Mouse (Mus musculus) frontal cortex, postnatal 25 days (tissue): ENCODE measurements at regions not wholly inside any gene's neighbourhood (a gene's known extent, or its start where the extent isn't known, plus 50 kb on each side); places are given as distances from the start of the nearest gene placed in this dataset.

ENCODE experiments used
- DNase-seq, 2 experiments: peaks; one replicate each; pipeline ENCODE4 v3.0.0; 2022; ENCODE audit warnings: low spot score in 2 of 2

GRCm38 (mm10) chr3:143947079-143947937 is 257.7 kb downstream of the Lmo4 start:
- no peak for DNase-seq

DNA sequence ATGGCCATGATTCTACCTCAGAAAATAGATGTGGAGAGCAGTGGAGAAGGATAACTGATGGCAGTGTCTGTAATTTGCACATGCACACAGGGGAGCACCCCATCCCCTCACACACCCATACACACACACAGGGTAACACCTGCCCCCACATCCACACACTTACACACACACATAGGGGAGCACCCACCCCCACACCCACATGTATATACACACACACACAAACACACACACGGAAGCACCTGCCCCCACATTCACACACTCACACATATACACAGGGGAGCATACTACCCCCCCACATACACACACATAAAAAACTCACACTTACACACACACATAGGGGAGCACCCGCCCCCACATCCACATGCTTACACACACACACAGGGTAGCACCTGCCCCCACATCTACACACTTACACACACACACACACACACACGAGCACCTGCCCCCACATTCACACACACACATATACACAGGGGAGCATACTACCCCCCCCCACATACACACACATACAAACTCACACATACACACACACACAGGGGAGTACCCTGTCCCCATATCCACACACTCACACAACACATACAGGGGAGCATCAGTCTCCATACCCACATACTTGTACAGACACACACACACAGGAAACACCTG is 265.8 kb downstream of the Lmo4 start:
- DNase-seq, result no peak

DNA sequence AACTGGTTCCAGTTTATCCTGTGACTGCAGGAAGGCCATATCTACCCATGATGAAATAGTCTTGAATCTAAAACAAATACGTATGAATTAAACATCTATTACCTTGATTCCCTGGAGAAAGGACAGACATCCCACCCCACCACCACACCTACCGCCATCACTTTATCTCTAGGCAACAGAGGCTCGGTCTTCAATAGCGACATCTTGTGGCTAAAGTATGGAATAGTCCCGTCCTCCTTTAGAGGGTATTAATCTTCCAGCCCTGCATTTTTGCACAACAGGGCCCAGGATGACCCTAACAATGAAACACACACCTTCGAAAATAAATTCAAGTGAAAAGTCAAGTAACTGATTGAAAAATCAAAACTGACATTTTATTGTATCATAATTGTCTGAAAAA is 279.7 kb downstream of the Lmo4 start:
- no peak for DNase-seq

DNA sequence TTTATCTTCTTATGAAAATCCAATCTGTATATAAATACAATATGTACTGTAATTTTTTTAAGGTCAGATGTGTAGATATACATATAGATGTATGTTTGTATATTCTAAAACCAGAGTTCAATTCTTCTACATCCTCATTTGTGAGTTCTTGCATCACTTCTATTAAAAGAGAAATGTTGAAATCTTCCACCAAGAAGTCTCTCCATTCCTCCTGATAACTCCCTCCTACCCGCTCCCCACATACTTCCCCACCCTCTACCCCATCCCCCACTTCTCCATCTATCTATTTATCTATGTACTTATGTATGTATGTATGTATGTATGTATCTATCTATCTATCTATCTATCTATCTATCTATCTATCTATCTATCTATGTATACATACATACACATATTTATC is 285.3 kb downstream of the Lmo4 start:
- no peak for DNase-seq

DNA sequence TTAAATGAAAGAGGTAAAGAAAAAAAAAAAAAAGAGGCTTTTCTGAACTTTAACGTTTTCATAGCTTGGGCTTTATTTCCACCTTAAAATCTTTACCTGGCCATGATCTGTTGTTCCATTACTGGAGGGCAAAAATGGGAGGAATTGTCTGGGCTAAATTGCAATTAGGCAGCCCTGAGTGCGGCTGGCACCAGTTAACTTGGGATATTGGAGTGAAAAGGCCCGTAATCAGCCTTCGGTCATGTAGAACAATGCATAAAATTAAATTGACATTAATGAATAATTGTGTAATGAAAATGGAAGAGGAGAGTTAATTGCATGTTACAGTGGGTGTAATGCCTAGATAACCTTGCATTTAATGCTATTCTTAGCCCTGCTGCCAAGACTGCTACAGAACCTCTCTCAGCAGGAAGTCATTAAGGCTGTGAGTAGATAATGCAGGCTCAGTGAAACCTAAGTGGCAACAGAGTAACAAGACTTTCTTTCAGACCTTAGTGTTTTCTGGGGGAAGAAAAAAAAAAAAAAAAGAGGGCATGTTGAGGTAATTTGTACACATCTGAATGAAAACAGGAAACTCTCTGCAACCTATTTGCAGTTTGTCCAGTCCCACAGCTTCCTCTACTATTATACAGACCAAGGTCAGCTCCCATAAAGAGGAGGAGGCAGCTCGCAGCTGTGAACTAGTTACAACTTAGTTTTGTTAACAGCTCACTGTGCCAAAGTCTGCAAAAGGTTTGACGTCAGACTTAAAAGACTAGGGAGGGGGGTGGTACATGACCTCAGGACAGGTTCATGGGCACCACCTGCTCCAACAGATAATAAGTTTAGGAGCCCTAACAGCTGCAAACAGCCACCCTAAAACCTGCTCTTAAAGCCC is 290.4 kb downstream of the Lmo4 start:
- DNase-seq, result no peak

DNA sequence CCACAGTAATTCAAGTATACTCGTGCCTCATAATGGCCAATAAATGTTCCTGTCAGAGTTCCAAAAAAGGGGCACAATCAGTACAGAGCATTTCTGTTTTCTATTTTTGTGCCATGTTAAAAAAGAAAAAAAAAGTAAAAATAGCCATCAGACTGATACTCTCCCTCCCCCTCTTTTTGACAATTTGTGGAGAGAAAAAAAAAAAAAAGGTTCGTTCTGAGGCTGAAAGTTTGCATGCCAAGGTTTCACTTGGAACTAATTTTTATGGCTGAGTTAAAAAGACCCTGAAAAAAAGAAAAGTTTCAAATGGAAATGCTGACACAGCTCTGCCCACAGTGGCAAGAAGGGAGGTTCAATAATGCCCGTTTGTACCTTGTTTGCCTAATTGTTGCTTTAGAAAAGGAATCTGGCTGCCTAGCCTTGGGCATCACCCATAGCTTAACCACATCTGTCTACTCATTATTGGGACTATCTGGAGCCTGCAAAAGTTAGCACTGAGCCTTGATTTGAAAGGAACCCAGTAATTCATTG is 291.9 kb downstream of the Lmo4 start:
- no peak for DNase-seq

DNA sequence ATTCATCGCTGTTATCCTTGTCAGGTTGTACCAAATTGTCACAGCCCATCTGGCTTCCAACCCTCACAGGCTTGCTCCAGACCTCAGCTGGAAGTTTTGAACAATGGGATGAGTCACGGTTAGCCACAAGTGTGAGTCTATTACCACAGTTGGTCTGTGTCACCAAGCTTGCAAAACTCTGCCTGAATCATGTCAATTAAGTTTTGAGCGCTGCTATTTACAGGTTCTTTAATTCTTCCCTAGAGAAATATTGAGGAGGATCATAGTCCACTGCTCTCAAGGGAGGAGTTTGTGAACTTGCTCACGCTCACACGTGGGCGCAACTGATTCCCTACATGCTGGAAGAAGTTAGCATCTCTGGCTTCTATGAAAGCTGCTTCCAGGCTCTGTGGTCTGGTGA is 292.6 kb downstream of the Lmo4 start:
- no peak for DNase-seq

DNA sequence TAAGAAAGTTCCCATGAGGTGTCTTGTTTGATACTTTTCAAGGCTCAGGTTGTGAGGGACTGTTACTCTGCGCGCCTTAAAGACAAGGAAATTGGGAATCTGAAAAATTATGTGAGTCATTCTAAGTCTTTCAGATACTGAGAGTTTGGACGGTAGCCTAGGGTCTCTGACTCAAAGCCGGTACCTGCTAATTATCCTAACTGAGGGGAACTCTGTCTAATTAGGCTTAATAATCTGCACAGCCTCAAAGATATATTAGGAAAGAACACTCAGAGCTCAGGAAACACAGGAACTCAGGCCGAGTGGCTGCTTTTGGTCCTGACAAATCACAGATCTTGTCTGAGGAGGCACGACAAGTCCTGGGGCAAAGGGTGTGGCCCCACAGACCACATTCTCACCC is 295.7 kb downstream of the Lmo4 start:
- no peak for DNase-seq

DNA sequence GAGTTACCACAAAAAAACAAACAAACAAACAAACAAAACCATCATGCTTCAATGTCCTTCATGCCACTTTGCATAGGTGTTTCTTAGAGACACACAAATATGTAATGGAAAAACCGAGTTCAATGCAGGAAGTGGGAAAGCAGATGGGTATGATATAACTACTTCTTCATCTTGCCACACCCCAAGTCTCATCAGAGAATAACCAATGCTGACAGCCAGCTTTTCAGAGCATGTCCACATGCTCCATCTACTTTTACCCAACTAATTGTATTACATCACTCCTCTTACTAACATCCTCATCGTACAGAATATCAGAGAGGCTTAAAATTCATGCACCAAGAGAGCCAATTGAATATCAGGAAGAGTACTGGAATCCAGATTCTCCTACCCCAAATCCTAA is 301.6 kb downstream of the Lmo4 start:
- DNase-seq, result no peak

- DNase-seq, result no peak
Observed at GRCm38 (mm10) chr3:143880813-143881212, 324.2 kb downstream of the Lmo4 start.

GRCm38 (mm10) chr3:143873876-143874275 is 331.1 kb downstream of the Lmo4 start:
- no peak for DNase-seq

DNA sequence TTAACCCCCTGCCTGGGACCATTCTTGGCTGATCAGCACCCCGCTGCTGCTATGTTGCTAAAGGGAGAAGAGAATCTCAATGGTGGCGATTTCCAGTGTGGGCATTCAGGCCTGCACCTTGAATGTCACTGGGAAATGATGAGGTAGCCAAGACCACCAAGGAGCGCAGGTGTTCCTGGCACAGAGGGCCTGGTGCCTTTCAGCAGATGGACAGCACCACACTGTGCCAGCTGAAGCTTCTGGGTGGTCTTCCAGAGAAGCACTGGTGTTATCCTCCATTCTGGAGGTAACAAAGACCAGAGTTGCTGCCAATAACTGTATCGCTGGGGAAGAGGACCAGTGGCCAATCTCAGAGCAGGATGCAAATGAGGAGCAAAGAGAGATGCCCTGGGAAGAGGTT is 338.5 kb downstream of the Lmo4 start:
- no peak for DNase-seq

DNA sequence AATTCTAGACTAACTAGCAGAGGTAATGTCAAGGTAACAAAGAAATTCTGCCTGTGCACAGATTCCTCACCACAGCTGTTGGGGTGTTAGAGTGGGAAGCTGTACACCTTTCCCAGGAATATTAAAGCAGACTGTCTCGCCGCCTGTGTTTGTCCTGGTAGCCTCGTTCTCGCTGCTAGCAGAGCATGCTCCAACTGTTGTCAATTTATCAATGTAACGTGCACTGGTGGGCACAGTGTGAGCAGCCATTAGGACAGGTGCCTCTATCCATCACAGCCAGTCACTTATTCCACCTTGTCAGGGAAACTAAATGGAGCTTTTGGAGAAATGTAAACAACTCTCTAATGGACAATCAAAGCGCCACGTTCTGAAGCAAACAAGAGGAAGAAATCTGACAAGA is 339.4 kb downstream of the Lmo4 start:
- DNase-seq, result no peak

- DNase-seq, result no peak
Observed at GRCm38 (mm10) chr3:143864490-143864889, 340.5 kb downstream of the Lmo4 start.

- DNase-seq, result no peak
Observed at GRCm38 (mm10) chr3:143862531-143862930, 342.5 kb downstream of the Lmo4 start.

DNA sequence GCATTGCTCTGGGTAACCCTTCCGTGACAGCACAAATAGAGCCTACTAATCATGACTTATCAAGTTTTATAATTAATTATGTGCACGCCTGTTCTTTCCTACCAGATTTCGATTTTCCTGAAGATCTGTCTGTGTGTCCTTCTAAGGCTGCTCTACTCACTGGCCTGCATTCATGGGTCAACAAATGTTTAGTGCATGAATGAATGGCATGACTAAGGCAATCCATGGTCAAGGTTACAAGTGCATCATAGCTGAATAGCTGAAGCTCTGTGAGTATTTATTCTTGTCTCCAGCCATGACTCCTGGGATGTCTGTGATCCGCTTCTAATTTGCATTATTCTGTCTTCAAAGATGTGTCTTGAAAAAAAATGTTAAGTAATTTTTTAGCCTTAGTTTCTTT is 343.2 kb downstream of the Lmo4 start:
- no peak for DNase-seq

DNA sequence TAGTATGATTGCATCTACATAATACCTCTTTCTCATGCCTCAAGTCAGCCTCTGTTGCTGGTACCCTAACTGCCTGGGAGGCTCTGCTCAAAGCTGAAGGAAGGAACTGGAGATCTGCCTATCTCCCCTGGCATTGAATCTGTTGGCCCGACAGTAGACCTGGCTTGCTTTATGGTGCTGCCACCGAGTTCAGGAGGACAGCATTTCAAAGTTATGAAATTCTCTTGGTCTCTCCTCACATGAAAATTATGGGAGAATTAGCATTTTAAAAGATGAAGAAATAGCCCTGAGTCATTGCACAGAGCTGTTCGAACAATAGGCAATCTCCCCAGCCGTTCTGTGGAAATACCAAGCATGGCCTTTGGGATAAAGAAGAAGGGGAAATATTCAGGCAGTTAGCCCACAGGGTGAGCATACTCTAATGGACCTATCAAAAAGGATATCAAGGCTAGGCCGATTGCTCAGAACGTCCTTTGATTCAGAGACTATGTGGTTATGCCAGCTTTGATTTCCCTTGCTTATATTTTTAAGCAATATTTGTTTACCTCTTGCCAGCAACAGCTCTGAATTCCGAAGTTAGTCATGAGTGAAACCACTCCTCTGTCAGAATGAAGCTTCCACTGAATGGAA is 369.3 kb downstream of the Lmo4 start:
- no peak for DNase-seq

GRCm38 (mm10) chr3:143834725-143835124 is 370.3 kb downstream of the Lmo4 start:
- DNase-seq, result no peak

GRCm38 (mm10) chr3:143823395-143823777 is 381.6 kb downstream of the Lmo4 start:
- DNase-seq, result no peak

GRCm38 (mm10) chr3:143822564-143823394 is 382.2 kb downstream of the Lmo4 start:
- no peak for DNase-seq

GRCm38 (mm10) chr3:143807544-143807943 is 397.5 kb downstream of the Lmo4 start:
- no peak for DNase-seq
